Mouse (Mus musculus) neutrophil, adult 65 days (primary cell): ENCODE measurements around the gene Foxo1. TPM values are rescaled to one million over a fixed set of nuclear protein-coding genes. Genes with fewer than 3 reads are reported as not detected.

Experiments used
- total RNA-seq: library from RNA; stranded (reverse); gene quantifications from 2 replicates; pipeline ENCODE4 v1.2.4, GENCODE M21; 2023

The Foxo1 gene
- 2.2 and 3.5 TPM in 2 replicates for total RNA-seq

DNA sequence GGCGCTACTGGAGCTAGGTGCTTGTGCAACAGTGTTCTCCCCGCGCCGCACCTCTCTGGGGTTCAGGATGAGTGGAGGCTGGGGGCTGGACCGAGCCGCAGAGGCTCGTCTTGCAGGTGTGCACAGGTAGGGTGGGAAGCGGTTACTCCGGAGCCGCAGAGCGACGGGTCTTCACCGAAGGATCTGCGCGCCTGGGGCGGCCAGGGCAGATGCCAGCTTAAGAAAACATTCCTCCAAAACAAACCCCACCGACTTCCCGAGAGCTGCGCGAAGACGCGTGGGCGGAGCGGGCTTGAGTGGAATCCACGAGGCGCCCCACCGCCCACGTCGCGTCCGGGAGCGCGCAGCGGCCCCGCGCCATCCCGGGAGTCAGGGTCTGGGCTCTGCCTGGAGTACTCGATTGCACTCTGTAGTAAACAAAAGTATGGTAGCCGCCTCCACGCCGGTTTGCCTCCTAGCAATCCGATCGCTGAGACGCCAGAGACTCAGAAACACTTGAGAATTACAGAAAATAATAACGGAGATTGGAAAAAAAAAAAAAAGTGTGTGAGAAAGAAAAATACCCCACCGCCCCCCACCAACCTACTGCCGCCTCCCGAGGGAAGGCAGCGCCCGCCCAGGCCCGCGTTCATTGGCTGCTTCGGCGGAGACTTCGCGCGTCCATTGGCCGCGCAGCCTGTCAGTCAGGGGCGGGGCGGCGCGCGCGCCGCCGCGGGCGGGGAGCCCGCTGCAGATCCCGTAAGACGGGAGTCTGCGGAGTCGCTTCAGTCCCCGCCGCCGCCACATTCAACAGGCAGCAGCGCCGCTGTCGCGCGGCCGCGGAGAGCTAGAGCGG, at the start of gene Foxo1:
Gene Foxo1 (plus strand): TSS at position 685 of the 835 bp plus-strand sequence.

Other genes starting within 250 kb of the Foxo1 start
- 4.2 and 7.2 TPM in 2 replicates for gene Maml3, start 163.3 kb upstream of the Foxo1 start, total RNA-seq